Mouse (Mus musculus): ENCODE data around the gene Hist1h4f.
"Not testable (repeated sequence)": the region's sequence is repeated elsewhere in the genome, so short reads cannot be mapped to it uniquely, and the experiment has no call there.

The Hist1h4f gene

GRCm38 (mm10) chr13:23551146-23551834 lies at the start of gene Hist1h4f:
Hist1h4f (minus strand) TSS chr13:23551648.
- peak; percentile 91 for DNase-seq

- DNase-seq: peak; percentile 80
These were observed 46.5 kb upstream of the Hist1h4f start for GRCm38 (mm10) chr13:23597957-23598356.

- no peak for DNase-seq
These were observed 44.3 kb upstream of the Hist1h4f start for GRCm38 (mm10) chr13:23595622-23596372.

DNA sequence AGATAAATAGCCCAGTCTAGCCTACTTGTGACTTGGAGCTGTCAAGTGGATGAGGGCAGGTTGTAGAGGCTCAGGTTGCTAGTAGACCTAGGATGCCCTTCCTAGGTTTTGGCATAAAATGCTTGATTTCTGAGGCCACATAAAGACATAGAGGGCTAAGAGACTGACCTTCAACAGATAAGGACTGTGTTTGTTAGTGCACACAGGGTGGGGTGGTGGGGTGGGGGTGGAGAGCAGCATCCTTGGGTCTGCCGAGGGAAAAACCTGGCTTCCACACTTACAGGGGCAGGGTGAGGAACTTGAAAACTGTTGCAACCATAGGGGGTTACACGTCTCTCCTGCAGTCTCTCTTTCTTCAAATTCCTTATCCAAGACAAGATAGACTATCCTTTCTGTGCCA lies 43.7 kb upstream of the Hist1h4f start:
- DNase-seq: no peak

GRCm38 (mm10) chr13:23593051-23593770 lies 41.8 kb upstream of the Hist1h4f start:
- no peak for DNase-seq

DNA sequence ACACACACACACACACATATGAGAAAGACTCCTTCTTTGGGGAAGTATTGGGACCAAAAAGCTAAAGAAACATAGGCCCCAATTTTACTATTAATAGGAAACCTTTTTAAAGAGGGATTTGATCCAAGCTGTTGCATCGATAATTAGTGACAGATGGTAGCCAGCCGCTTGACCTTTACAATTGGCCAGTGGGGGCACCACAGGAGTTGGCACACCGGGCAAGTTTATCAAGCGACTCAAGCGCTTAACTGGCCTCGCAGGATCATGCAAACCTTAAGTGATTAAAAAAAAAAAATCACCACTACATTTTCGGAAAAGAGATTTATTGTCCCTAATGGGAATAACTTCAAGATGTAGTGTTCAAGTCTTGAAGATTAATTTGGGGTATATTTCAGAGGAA lies 41.2 kb upstream of the Hist1h4f start:
- DNase-seq: no peak

GRCm38 (mm10) chr13:23591886-23592285 lies 40.4 kb upstream of the Hist1h4f start:
- DNase-seq: not testable (repeated sequence)

DNA sequence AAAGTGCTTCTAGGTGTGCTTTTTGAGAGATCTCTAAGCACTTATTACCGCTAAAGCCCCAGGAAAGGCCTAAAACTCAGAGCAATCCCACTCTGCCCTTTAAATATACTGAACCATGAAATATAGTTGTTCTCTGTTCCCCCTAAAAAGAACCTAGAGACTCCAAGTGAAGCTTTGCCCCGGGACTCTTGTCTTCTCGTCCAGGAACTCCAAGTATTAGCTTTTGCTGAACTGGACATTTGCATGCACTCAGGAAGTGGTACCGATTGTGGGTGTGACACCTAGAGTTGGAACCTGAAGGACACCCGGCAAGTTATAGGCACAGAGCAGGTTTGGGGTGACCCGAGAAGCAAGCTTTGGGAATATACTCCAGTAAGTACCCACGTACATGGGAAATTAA lies 39.8 kb upstream of the Hist1h4f start:
- DNase-seq: no peak

DNA sequence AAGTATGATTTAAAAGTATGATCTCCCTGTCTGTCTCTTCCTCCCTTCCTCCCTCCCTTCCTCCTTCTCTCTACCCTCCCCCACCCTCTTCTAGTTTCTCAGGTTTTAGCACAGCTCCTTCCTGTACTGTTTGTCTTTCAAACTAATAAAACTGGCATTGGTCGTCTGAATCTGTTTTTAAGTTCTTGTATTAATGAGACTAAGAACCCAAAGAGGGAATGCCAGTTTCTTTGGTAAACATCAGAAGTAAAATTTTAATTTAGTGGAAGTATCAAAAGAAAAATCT lies 35.4 kb upstream of the Hist1h4f start:
- no peak for DNase-seq

- peak; percentile 27 for DNase-seq
These were observed 34.9 kb upstream of the Hist1h4f start for GRCm38 (mm10) chr13:23586099-23586939.

GRCm38 (mm10) chr13:23585442-23586098 lies 34.1 kb upstream of the Hist1h4f start:
- DNase-seq: peak; percentile 84

- DNase-seq: peak; percentile 79
These were observed 33.6 kb upstream of the Hist1h4f start for GRCm38 (mm10) chr13:23585029-23585441.

DNA sequence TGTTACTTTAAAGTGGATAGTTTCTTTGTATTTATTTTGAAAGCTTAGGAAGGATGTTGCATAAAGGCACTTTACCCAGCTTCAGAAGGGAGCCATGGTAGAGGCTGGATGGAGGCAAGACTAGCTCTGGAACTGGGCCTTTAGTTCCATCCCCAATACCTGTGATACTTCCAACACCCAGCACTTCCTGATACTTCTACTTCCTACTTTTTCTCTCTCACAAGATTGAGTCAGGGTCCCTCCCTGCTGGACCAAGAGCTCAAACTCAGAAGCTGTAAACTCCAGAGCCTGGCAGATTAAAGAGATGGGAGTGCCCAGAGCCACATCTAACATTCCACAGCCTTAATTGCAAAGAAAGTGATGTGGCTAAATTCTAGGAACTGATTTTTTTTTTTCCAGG lies 32.9 kb upstream of the Hist1h4f start:
- DNase-seq: peak; percentile 33

GRCm38 (mm10) chr13:23583387-23584068 lies 32.1 kb upstream of the Hist1h4f start:
- no peak for DNase-seq

GRCm38 (mm10) chr13:23582219-23583056 lies 31.0 kb upstream of the Hist1h4f start:
- no peak for DNase-seq

- DNase-seq: peak; percentile 98
These were observed 30.2 kb upstream of the Hist1h4f start, which contains the start of gene Hist1h4d for GRCm38 (mm10) chr13:23581408-23582218. Hist1h4d (plus strand) TSS chr13:23581598.

GRCm38 (mm10) chr13:23577835-23578234 lies 26.4 kb upstream of the Hist1h4f start:
- no peak for DNase-seq

- no peak for DNase-seq
These were observed 25.6 kb upstream of the Hist1h4f start for GRCm38 (mm10) chr13:23576906-23577639.

DNA sequence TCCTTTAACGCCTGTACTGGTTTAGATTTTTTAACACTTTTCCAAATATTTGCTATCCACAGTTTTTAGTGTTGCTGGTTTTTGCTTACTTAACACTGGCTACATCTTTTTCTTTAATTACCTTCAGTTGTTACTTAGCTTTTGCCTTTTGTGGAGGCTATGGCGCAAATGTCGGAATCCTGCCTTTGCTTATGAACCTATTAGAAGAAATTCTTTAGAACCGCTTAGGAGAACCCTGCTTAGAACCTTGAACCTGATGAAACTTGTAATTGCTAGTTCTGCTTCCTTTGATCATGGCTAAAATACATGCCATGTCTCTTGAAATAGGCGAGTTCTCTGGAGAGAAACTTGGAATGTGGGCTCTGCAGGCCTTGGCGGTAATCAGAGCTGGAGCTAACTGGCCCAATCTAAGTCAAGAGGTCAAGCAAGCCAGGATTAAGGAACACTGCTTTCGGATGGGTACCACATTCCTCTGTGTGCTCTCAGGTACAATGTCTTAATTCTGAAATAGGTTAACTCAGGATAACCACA lies 25.0 kb upstream of the Hist1h4f start:
- no peak for DNase-seq
